Mouse (Mus musculus) heart, embryonic 11.5 days (tissue): ENCODE data around the gene Nod1. TPM values are rescaled to one million over a fixed set of nuclear protein-coding genes. Genes with fewer than 3 reads are reported as not detected.

Experiments
- ATAC-seq: fragments of 200-750 bp; cut with Nextera tagmentation; replicated peaks from 2 replicates; pipeline ENCODE4 v1.8.0; 2017; ENCODE audit warnings: moderate library complexity; ENCODE audit not compliant: insufficient number of reproducible peaks, low FRiP score, low TSS enrichment
- H3K27ac ChIP-seq: fragments of 300-500 bp; sonication (generic); 2 replicates; pipeline ENCODE4 v1.5.1; 2014; ENCODE audit warnings: mild to moderate bottlenecking, low read depth, low read length
- H3K27me3 ChIP-seq: fragments of 300-500 bp; sonication (generic); 2 replicates; pipeline ENCODE4 v1.6.1; 2014; ENCODE audit warnings: mild to moderate bottlenecking, low read length, mixed read lengths; ENCODE audit not compliant: control insufficient read depth, insufficient read depth
- H3K36me3 ChIP-seq: fragments of 300-500 bp; sonication (generic); 2 replicates; pipeline ENCODE4 v1.6.1; 2014; ENCODE audit warnings: mild to moderate bottlenecking, low read length, moderate library complexity, mixed read lengths; ENCODE audit not compliant: control insufficient read depth, insufficient read depth
- H3K4me1 ChIP-seq: fragments of 300-500 bp; sonication (generic); 2 replicates; pipeline ENCODE4 v1.6.1; 2014; ENCODE audit warnings: low read length; ENCODE audit not compliant: control insufficient read depth, insufficient read depth
- H3K4me2 ChIP-seq: fragments of 300-500 bp; sonication (generic); 2 replicates; pipeline ENCODE4 v1.6.1; 2014; ENCODE audit warnings: mild to moderate bottlenecking, moderate library complexity
- H3K4me3 ChIP-seq: fragments of 300-500 bp; sonication (generic); 2 replicates; pipeline ENCODE4 v1.5.1; 2014; ENCODE audit warnings: low read depth, low read length
- H3K9ac ChIP-seq: fragments of 300-500 bp; sonication (generic); 2 replicates; pipeline ENCODE4 v1.6.1; 2014; ENCODE audit warnings: mild to moderate bottlenecking, low read depth, low read length, moderate library complexity
- H3K9me3 ChIP-seq: fragments of 300-500 bp; sonication (generic); replicated peaks from 2 replicates; pipeline ENCODE4 v1.6.1; 2016; ENCODE audit warnings: low read length; ENCODE audit not compliant: control insufficient read depth
- WGBS: fragments of 180-500 bp; shearing (Covaris S2); extraction: QIAGEN DNeasy Blood & Tissue Kit; methylation state at CpG from one replicate; pipeline ENCODE4 v1.1.7; 2014; ENCODE audit not compliant: insufficient replicate concordance; 5-methylcytosine and 5-hydroxymethylcytosine counted together
- polyA plus RNA-seq: library from polyadenylated mRNA; unstranded; fragments of >200 nt; fragmentation: Nextera tagmentation; extraction: Ambion mirVana; gene quantifications from 2 replicates; pipeline ENCODE4 v1.2.1, GENCODE M21; 2014

Gene Nod1
- polyA plus RNA-seq, 1 experiment from 2014 or later = 2.3 TPM

DNA sequence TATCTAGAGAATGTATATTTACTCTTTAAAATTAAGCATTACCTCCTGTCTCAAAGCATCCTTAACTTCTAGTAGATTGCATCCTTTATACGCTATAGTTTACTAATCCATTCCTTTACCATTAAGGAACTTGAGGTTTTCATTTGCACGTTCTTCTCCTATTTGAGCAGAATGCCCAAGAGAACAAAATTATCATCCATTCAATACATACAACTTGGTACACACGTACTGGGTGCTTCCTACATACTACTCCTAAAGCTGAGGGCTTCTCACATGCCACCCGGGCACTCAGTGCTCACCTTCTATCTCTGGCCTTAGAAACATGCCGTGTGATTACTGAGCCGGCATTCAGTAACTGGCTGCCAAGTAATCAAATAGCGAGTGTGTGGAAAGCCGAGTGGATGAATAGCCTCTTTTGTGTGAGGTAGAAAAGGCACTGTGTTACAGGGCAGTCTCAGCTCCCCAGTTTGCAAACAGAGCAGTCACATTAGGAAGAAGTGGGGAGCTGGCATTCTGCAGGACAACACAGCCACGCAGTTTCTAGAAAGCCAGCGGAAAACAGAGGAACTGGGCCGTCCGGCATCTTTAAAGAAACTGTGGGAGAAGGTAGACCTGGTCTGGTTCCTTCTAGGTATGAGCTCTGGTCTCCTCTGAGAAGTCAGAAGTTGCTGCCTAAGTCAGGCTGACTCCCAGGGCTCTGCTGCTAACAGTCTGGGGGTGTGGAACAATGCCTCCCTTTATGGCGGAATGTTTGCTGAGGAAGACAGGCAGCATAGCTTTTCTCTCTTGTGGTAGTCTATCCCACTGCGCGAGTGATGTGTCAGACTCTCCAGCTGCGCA lies 37.2 kb upstream of the Nod1 start:
- Histone ChIP-seq H3K4me2 (peak overlapping the region; percentile 50), H3K4me1 (no peaks in the 10 kb centered on the region), H3K36me3 (no peaks in the 10 kb centered on the region), H3K27me3 (no peaks in the 10 kb centered on the region), H3K27ac (peak overlapping the region; percentile 75; the same call in 1 of the 2 replicates), H3K4me3 (peak overlapping the region; percentile 10; the same call in 1 of the 2 replicates), H3K9ac (0 out of 2 replicates have a peak overlapping the region, but pooled peaks have one; percentile 28), H3K9me3 (0 out of 2 replicates have a peak, but pooled peaks cover 4% of the 10 kb centered on the region)
- 29% methylated on average over 16 of the region's 16 CpGs for WGBS
- ATAC-seq = no peak

DNA sequence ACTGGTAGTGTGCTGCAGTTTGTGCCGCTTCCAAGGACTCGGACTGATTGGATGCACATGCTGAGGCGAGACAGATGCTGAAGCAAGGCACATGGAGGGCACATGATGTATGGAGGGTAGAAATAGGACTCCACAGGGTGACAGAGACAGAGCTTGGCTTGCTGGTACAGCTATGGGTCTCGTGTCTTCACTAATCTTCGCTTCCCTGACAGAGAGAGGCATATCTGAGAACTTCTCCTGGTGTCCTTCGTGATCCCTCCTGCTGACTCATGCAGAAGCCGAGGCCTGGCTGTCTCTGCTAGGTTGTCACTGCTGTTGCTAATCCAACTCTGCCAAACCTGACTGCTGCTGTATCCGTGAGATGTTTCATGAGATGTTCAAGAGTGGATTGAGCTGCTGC lies 36.0 kb upstream of the Nod1 start:
- no peak overlapping the region for H3K27ac ChIP-seq
- H3K4me1 ChIP-seq = no peaks in the 10 kb centered on the region
- no peak overlapping the region for H3K4me2 ChIP-seq
- H3K27me3 ChIP-seq = no peaks in the 10 kb centered on the region
- H3K9ac ChIP-seq = no peak overlapping the region
- H3K9me3 ChIP-seq = no peaks in the 10 kb centered on the region
- no peaks in the 10 kb centered on the region for H3K36me3 ChIP-seq
- ATAC-seq = no peak
- H3K4me3 ChIP-seq = no peak overlapping the region
- 76% methylated on average over 8 of the region's 8 CpGs for WGBS

DNA sequence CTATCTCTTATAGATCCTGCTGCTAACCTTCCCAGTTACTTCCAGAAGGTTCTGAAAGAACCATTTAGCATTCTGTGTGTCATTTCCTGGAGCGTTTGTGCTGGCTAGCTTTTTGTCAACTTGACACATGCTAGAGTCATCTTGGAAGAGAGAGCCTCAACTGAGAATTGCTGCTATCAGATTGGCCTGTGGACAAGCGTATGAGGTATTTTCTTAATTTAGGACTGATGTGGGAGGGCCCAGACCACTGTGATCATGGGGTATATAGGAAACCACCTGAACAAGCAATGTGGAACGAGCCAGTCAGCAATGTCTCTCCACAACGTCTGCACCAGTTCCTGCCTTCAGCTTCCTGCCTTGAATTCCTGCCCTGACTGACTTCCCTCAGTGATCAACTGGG lies 31.1 kb upstream of the Nod1 start:
- no peak overlapping the region for H3K9ac ChIP-seq
- H3K36me3 ChIP-seq = no peaks in the 10 kb centered on the region
- no peak for ATAC-seq
- H3K27me3 ChIP-seq = no peaks in the 10 kb centered on the region
- H3K4me1 ChIP-seq = no peaks in the 10 kb centered on the region
- no peak overlapping the region for H3K27ac ChIP-seq
- WGBS = 62% methylated on average over 4 of the region's 4 CpGs
- H3K4me2 ChIP-seq = no peak overlapping the region
- no peak overlapping the region for H3K4me3 ChIP-seq
- no peaks in the 10 kb centered on the region for H3K9me3 ChIP-seq

DNA sequence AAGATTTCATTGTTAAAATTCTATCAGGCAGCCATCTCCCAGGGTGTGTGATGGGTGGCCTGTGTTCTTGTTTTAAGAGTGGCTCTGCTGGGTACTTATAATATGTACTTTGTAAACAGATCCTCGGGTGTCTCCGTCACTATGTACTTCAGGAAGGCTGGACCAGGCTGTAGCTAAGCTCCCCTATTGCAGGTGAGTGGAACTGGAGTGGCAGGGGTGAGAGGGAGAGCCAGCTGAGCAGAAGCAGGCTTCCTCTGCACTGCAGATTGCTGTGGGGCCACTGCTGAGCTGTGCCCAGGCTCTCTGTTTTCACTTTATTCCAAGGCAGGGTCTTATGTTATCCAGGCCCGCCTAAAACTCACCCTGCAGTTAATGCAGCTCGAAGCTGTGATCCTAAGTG lies 30.0 kb upstream of the Nod1 start:
- Histone ChIP-seq H3K36me3 (no peaks in the 10 kb centered on the region), H3K9me3 (no peaks in the 10 kb centered on the region), H3K27ac (no peak overlapping the region), H3K9ac (no peak overlapping the region), H3K27me3 (no peaks in the 10 kb centered on the region), H3K4me3 (no peak overlapping the region), H3K4me1 (no peaks in the 10 kb centered on the region), H3K4me2 (no peak overlapping the region)
- ATAC-seq = no peak
- 74% methylated on average over 4 of the region's 4 CpGs for WGBS

DNA sequence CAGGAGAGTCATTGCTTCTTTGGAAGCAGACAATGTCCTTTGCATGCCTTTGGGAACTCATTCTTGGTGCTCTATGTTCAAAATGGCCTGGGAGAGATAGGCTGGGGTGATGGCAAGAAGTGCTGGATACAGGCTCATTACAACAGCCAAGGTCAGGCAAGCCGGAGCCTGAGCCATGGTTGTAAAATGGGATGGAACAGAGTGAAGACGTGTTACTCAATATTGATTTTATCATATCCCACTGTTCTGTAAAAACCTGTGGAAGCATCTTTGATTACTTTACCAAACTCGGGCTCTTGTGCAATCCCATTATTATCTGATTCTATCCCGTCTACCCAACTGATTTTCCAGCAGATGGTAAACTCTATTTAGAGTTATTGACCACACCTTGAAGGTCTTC lies 28.9 kb upstream of the Nod1 start:
- Histone ChIP-seq H3K27ac (no peak overlapping the region), H3K36me3 (no peaks in the 10 kb centered on the region), H3K4me2 (no peak overlapping the region), H3K4me1 (no peaks in the 10 kb centered on the region), H3K27me3 (no peaks in the 10 kb centered on the region), H3K9ac (no peak overlapping the region), H3K4me3 (no peak overlapping the region), H3K9me3 (no peaks in the 10 kb centered on the region)
- ATAC-seq = no peak
- WGBS = 75% methylated on average over 4 of the region's 4 CpGs

DNA sequence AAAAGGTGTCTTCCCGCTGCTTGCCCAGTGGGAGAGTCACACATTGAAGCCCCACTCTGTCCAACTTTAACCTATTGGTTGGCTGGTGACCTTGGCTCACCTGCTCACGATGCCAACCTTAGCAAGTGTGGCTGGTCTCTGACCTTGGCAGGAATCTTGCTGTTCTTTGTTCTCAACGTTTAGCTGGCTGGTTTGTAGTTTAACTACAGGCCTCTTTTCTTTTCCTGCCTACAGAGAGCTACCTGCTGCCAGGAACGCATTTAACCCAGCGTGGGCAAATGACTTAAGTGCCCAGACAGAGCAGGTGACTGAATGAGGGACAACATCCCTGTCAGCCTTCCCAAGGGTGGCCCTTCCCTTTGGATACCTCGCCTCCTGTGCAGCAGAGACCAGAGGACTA lies 25.3 kb upstream of the Nod1 start:
- Histone ChIP-seq H3K36me3 (no peaks in the 10 kb centered on the region), H3K4me3 (no peak overlapping the region), H3K9ac (no peak overlapping the region), H3K27me3 (no peaks in the 10 kb centered on the region), H3K9me3 (no peaks in the 10 kb centered on the region), H3K27ac (no peak overlapping the region), H3K4me2 (no peak overlapping the region), H3K4me1 (no peaks in the 10 kb centered on the region)
- 81% methylated on average over 6 of the region's 6 CpGs for WGBS
- ATAC-seq = no peak

DNA sequence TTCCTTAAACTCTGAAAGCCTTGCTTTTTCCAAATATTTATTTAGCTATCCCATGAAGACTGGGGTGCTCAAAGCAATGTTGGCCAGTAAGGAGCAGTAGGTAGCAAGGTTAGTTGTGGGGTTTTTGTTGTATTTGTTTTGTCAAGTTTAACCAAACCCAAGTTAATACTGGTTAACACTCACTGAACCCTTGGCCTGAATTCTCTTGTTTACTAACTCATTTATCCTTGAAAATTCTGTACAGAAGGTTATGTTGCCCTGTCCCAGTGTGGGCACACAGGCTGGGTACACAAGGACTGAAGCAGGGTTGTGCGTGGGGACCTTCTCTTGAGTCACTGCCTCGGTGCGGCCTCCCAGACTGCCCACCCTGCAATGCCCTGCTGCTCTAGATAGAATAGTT lies 23.9 kb upstream of the Nod1 start:
- Histone ChIP-seq H3K36me3 (no peaks in the 10 kb centered on the region), H3K4me3 (no peak overlapping the region), H3K27me3 (no peaks in the 10 kb centered on the region), H3K4me1 (no peaks in the 10 kb centered on the region), H3K27ac (no peak overlapping the region), H3K9me3 (no peaks in the 10 kb centered on the region), H3K9ac (no peak overlapping the region), H3K4me2 (no peak overlapping the region)
- ATAC-seq = no peak
- WGBS = 87% methylated on average over 3 of the region's 3 CpGs

DNA sequence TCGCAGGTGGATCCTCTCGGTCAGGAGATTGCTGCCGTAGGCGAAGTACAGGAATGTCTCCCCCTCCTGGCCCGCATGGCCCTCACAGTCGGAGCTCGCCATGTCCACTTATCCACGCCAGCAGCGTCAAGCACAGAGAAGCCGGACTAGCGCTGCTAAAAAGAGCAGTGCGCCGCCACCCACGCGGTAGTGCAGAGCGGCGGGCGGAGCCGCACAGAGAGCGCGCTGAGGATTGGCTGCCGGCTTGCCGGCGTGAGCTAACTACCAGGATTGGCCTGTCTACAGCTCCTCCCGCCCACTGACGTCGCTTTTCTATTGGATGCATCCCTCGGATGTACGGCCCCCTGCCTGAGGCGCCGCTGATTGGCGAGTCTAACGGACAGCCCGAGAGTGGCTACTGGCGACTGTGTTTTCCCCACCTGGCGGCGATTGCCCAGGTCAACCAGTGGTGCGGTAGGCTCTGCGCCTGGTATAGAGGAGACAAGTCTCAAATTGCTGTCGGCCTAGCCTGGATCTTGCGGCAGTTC lies 20.4 kb upstream of the Nod1 start, which contains the start of gene Ggct:
Gene Ggct (minus strand): TSS at position 217 of the 527 bp plus-strand sequence.
- WGBS = under 1% methylated on average over 39 of the region's 41 CpGs
- Histone ChIP-seq H3K4me3 (peak within 1 kb of the TSS; percentile 50), H3K9me3 (no peaks in the 10 kb centered on the region), H3K4me2 (peak within 1 kb of the TSS; percentile 92), H3K9ac (peak within 1 kb of the TSS; percentile 70), H3K4me1 (no peaks in the 10 kb centered on the region), H3K36me3 (no peaks in the 10 kb centered on the region), H3K27ac (no peak within 1 kb of the TSS), H3K27me3 (no peaks in the 10 kb centered on the region)
- peak; percentile 100 for ATAC-seq
